22 mouse cellular contexts compared by ENCODE assay signal in the genomic region with DNA sequence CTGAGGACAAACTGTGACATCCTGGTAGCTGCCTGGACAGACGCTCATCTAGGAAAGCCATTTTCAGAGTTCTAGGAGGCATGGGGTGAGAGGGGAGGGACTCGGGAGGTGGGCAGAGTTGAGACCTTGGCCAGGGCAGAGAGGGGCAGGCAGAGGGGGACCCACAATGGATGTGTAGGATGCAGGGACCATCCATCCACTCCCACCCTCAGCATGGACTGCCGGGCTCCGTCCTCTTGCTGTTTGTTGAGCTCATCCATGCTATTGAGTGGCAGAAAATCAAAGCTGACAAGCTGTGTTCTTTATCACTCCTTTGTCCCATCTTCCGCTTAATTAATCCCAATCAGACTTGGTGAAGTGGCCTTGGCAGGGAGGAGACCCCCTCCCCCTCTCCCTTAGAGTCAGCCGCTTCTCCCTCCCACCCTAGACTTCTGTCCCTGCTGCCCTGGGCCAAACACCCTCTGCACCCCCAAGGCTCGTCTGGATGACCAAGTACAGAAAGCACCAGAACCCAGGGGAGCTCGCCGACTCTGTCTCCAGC.
DNase-seq lines count a peak whose midpoint lies in the region; ATAC-seq and TF ChIP-seq lines count a peak whose summit lies in the region.
"Had no signal": no experiment of that assay in that cellular context is flagged by ENCODE, and none has a peak within 500 bp of the region (broad histone marks: within the 10 kb centered on the region; RNA-seq: fewer than 3 reads in every experiment).

No protein-coding gene starts in this region.

- intact Hi-C loops in left cerebral cortex, postnatal 4 days (cut with DNase I), result no loop called here

- no peak overlapping the region for H3K4me2 ChIP-seq in hindbrain, postnatal 0 days (ENCODE audit: low read depth, low read length)
- H3K4me2 ChIP-seq: embryonic facial prominence, embryonic 13.5 days; limb, embryonic 15.5 days; liver, embryonic 15.5 days; midbrain, embryonic 12.5 days had no signal

- no peak for TF ChIP-seq CTCF in brain, embryonic 14.5 days (IDR thresholded peaks at IDR 0.05; ENCODE audit: borderline replicate concordance, extremely low read depth, insufficient read depth, insufficient read length)
- TF ChIP-seq CTCF in hindbrain, postnatal 0 days (IDR thresholded peaks at IDR 0.05; ENCODE audit: low read depth), result no peak

- no peaks in the 10 kb centered on the region for H3K9me3 ChIP-seq in hindbrain, postnatal 0 days (ENCODE audit: low read length)
- H3K9me3 ChIP-seq: embryonic facial prominence, embryonic 13.5 days; limb, embryonic 15.5 days; liver, embryonic 15.5 days; midbrain, embryonic 12.5 days had no signal

- no peaks in the 10 kb centered on the region for H3K36me3 ChIP-seq in hindbrain, postnatal 0 days (ENCODE audit: insufficient read depth, low read length)
- H3K36me3 ChIP-seq: embryonic facial prominence, embryonic 13.5 days; limb, embryonic 15.5 days; liver, embryonic 15.5 days; midbrain, embryonic 12.5 days had no signal

- 28% methylated on average over 9 of the region's 9 CpGs for WGBS in hindbrain, postnatal 0 days

- H3K4me3 ChIP-seq in hindbrain, postnatal 0 days (ENCODE audit: low read length), result no peak overlapping the region
- H3K4me3 ChIP-seq: embryonic facial prominence, embryonic 13.5 days; limb, embryonic 15.5 days; liver, embryonic 15.5 days; midbrain, embryonic 12.5 days had no signal

- H3K27ac ChIP-seq in hindbrain, postnatal 0 days, result no peak overlapping the region
- H3K27ac ChIP-seq: embryonic facial prominence, embryonic 13.5 days; limb, embryonic 15.5 days; liver, embryonic 15.5 days; macrophage; midbrain, embryonic 12.5 days had no signal

- H3K27me3 ChIP-seq in hindbrain, postnatal 0 days (ENCODE audit: insufficient read depth, low read length), result 0 out of 2 replicates have a peak, but pooled peaks cover 12% of the 10 kb centered on the region

- DNase-seq in embryo, embryonic 10 days (ENCODE audit: low spot score), result peak; percentile 43
- no peak for DNase-seq in embryo, embryonic 9.5 days (ENCODE audit: extremely low spot score)
- DNase-seq in left cerebral cortex, postnatal 4 days, result peak; percentile 13
- DNase-seq in left cerebral cortex, adult 8-10 months (ENCODE audit: low spot score in 2 of 2), result no peak
- DNase-seq in brain, embryonic 14.5 days (ENCODE audit: low read depth), result peak; percentile 75
- DNase-seq in hindbrain, postnatal 0 days (ENCODE audit: low spot score), result peak; percentile 32
- no peak for DNase-seq in layer of hippocampus, adult 9-11 months
- DNase-seq in ovary, postnatal 10 days (ENCODE audit: low spot score), result no peak
- DNase-seq: adrenal gland, postnatal 25 days; cerebellum, adult 11-12 months; cerebellum, postnatal 25 days; gastrocnemius, postnatal 36 days; kidney, adult 11 months; right cerebral cortex, postnatal 14 days; spleen, adult 18-20 months; thymus, postnatal 25 days had no signal

- H3K9ac ChIP-seq in hindbrain, postnatal 0 days (replicated peaks; ENCODE audit: low read length), result no peak overlapping the region
- H3K9ac ChIP-seq: embryonic facial prominence, embryonic 13.5 days; limb, embryonic 15.5 days; liver, embryonic 15.5 days; midbrain, embryonic 12.5 days had no signal

- no peaks in the 10 kb centered on the region for H3K4me1 ChIP-seq in hindbrain, postnatal 0 days (ENCODE audit: insufficient read depth, low read length)
- H3K4me1 ChIP-seq: embryonic facial prominence, embryonic 13.5 days; limb, embryonic 15.5 days; liver, embryonic 15.5 days had no signal

- TF ChIP-seq POLR2A in brain, embryonic 14.5 days (IDR thresholded peaks at IDR 0.05; ENCODE audit: borderline replicate concordance, extremely low read depth, insufficient read depth, insufficient read length, poor library complexity, severe bottlenecking), result no peak

- peak; percentile 30; the same call in 1 of the 2 replicates for ATAC-seq in hindbrain, postnatal 0 days
- ATAC-seq: CD4-positive, CD25-positive, alpha-beta regulatory T cell, adult 4 months had no signal

Comparison
In these comparisons a context has a peak if more than half of its experiments do, and no peak if none do; other contexts are left out.
1. DNase-seq: peak in embryo, embryonic 10 days (single experiment), left cerebral cortex, postnatal 4 days (single experiment), brain, embryonic 14.5 days (single experiment) and hindbrain, postnatal 0 days (single experiment); none in embryo, embryonic 9.5 days (single experiment), left cerebral cortex, adult 8-10 months (0 of 2), layer of hippocampus, adult 9-11 months (single experiment) and ovary, postnatal 10 days (single experiment).